Mouse (Mus musculus) urinary bladder, postnatal 25 days (tissue): ENCODE measurements at regions not wholly inside any gene's neighbourhood (a gene's known extent, or its start where the extent isn't known, plus 50 kb on each side); places are given as distances from the start of the nearest gene placed in this dataset.

Experiments
- DNase-seq: peaks from one replicate; pipeline ENCODE4 v3.0.0; 2022; ENCODE audit warnings: low spot score

DNA sequence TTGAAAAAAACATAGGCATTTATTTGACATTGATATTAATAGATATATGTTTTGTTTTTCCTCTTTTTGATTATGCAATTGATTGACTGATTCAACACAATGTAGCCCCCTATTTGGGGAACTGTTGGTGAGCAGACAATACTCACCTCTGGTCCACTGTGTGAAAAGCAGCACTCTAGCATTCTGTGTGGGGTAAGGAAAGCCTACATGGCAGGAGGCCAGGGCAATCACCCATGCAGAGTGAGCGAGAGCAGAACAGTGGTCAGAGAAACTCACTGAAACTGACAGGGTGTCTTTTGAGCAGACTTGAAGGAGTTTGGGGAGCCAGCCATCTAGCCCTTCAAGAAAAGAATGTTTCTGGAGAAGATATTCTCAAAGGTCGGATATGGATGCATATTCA is 73.2 kb upstream of the Azi2 start:
- no peak for DNase-seq

GRCm38 (mm10) chr9:117966326-117966989 is 73.8 kb upstream of the Azi2 start:
- no peak for DNase-seq

DNA sequence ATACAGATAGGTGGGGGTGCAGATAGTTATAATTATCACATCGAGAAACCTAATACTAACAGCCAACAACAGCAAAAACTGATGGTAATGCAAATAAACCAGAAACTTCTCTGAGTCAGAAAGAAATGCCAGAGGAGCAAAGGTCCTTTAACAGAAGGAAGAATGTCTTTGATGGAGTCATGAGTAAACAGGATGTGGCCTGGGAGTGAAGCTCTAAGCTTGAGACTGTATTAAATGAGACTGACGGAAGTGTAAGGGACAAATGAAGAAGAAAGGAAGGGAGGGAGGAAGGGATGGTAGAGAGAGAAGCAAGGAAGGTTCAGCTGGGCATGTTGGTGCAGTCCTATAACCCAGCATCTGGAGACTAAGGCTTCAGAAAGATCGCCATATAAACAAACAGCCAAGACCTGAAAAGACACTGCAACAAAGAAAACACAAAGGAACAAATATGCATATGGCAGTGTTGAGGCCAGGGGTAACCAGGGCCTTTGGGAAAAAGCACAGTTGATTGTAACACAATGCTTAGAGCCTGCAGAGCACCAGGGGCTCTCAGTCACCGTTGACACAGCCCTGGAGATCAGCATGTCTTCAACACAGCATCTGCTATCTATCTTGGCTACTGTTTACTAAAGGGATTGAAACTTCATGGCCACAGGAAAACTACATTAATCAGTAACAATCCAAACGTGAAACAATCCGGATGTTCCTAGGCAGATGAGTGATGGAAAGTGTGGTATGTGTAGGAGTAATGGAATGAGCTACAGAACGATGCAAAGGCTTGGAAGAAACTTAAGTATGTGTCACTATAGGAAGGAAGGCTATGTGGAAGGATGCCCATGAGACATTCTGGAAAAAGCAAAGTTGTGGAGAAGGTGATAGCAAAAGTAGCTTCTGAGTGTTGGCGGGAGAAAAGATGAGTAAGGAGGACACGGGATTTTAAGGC is 77.9 kb upstream of the Azi2 start:
- no peak for DNase-seq

GRCm38 (mm10) chr9:117959845-117960244 is 80.5 kb upstream of the Azi2 start:
- DNase-seq = no peak

DNA sequence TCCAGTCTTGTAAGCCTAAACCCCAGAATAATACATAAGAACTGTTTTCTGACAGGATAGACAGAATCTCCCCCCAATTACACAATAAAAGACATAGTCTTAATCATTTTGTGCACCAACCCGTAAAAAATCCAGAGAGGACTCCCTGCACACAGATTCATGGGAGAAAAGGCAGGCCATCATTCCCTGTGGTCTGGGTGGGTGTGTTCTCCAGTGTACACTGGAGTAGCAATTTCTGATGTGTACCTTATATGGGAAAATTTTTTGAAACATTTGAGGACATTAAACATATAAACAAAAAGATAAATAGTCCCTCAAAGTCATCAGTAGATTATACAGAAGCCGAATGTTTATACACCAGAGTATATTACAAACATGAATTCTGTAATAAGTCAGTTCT is 83.1 kb upstream of the Azi2 start:
- DNase-seq = no peak

- no peak for DNase-seq
These were observed 83.6 kb upstream of the Azi2 start for GRCm38 (mm10) chr9:117956691-117957090.

- DNase-seq = no peak
These were observed 112.8 kb upstream of the Azi2 start for GRCm38 (mm10) chr9:117927466-117927847.

DNA sequence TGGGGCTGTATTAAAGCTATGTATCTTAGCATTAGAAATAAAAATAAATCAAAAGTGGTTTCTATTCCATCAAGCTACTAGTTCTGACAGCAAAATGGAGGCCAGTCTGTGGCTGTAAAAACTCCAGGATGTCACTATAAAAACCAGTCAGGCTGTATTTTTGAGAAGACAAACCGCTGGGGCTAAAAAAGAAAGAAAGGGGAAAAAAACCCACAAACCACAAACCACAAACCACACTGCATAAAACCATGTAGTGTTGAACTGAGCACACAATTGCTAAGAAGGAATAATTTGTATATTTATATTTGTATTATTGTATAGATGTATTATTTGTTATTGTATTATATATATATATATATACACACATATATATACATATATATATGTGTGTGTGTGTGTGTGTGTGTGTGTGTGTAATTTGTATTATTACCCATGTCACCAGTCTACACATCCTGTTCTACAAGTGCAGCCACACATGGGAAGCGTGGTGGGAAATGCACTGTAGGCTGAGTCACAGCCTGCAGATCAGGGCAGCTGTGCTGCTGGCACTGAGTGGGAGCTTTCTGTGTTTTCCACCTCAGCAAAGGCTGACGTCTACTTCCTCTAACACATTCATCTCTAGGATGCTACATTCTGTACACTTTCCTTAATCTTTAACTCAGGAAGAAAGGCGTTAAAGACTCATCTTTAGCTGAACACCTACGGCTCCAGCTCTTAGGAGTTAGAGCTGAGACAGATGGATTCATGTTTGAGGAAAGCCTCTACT is 113.4 kb upstream of the Azi2 start:
- no peak for DNase-seq

- DNase-seq = no peak
These were observed 117.3 kb upstream of the Azi2 start for GRCm38 (mm10) chr9:117922992-117923391.

- no peak for DNase-seq
These were observed 132.3 kb upstream of the Azi2 start for GRCm38 (mm10) chr9:117907895-117908424.

GRCm38 (mm10) chr9:117905045-117905747 is 135.1 kb upstream of the Azi2 start:
- DNase-seq = no peak

GRCm38 (mm10) chr9:117904621-117905020 is 135.7 kb upstream of the Azi2 start:
- no peak for DNase-seq

- DNase-seq = peak; percentile 7
These were observed 137.3 kb upstream of the Azi2 start for GRCm38 (mm10) chr9:117903025-117903424.

DNA sequence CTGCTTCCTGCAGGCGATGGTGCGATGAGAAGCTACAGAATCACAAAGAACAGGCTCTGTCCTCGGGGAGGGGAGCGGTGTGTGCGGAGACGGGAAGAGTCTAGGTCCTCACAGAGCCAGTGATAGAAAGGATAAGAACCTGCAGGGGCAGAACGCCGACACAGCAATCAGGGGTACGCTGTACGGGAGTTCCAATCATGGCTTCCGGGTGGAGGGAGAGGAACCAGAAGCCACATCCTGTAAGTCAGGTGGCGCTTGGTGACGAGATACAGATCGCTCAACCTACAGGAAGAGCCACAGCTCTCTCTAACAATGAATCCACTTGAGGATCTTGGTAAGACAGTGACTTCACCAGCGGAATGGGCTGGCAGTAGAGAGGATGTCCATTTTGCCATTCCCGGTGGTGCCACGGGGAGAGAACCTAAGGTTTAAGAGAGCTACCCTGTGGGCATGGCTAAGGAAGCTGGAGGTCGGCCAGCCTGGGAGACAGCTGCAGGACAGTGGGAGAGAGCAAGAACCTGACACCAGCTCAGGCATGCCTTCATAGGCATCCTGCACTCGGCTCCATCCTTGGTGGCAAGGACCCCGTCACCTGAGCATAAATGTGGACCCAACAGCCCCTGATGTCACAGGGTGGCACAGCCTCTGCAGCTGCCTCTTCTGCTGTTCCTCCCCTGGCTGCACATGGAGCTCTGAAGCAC is 137.9 kb upstream of the Azi2 start:
- DNase-seq = no peak

GRCm38 (mm10) chr9:117900631-117901030 is 139.7 kb upstream of the Azi2 start:
- DNase-seq = no peak

- DNase-seq = no peak
These were observed 143.8 kb upstream of the Azi2 start for GRCm38 (mm10) chr9:117896517-117896916.

DNA sequence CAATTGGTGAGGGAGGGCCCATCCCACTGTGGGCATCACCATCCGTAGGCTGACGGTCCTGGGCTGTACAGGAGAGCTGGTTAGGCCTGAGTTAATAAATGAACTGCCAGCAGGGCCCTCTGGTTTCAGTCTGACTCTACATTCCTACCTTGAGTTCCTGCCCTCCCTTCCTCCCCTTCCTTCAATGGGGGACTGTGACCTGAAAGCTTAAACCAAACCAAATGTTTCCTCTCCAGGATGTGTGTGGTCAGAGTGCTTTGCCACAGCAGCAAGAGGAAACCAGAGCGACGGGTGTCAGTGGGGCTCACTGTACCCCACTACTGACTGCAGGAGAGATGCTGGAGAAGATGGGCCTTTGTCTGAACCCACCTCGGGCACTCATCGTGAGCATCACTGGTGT is 147.7 kb upstream of the Azi2 start:
- DNase-seq = no peak

DNA sequence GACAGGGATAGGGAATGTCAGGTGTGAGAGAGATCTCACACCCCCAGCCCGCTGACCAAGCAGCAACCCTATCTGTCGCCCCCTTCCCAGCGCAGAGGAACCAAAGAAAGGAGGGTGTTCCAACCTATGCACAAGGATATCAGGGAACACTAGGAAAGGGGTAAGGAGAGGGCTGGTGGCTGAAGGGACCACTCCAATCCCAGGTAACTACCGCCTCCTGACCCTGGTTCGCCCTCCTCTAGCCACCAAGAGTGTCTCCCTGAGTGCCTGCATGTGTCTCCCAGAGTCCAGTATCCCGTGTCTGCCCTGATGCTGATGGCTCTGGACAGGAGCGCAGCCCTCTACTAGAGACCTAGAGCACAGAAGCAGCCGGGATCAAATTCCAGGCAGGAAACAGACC is 167.1 kb upstream of the Azi2 start:
- no peak for DNase-seq

DNA sequence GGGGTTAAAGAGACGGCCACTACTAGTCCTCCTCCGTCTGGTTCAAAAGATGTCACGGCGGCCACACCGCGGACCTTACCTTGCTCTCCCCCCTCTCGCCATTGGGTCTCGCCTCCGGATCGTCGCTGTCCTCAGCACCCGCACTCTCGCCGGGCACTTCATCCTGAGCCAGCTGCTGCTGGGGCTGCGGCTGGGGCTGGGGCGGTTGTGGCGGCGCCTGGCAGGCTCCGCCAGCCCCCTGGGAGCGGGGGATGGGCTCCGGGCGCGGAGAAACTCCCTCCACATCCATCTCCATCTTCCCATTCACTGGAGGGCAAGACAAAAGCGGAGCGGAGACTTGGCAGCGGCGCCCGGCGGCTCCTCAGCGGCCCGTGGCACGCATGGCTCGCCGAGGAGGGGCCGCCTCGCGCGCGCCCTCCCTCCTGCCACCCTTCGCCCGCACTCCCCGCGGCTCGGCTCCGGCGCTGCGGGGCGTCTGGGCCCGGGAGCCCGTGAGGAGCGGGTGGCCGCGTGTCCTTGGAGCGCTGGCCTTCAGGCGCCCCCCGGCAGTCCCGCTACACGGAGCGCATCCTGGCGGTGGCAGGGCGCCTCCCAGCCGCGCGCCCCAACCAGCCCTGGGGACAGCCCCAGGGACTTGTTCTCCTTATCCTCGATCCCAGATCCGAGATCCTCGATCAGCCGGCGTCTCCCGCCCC is 167.8 kb upstream of the Azi2 start:
- DNase-seq = peak; percentile 7

GRCm38 (mm10) chr9:117872021-117872386 is 168.3 kb upstream of the Azi2 start:
- DNase-seq = no peak

DNA sequence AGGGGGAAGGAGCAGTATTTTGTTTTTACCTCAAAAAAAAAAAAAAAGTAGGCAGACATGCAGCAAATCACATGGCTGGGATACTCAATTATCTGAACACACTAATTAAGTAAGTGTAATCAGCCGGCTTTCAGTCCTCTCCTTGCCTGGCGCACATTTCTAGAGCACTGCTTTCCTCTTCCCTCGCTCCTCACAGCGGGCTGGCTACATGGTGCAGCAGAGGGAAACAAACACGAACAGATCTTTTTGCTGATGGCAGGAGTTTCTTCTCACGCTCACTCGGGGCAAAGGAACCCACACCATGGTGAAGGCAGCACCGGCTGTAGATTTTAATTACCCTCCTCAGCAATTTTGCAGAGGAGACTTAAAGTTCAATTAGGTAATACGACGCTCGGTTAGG is 169.7 kb upstream of the Azi2 start:
- DNase-seq = no peak
